Mouse (Mus musculus): ENCODE data around the gene Ust.

Gene Ust

GRCm38 (mm10) chr10:8181596-8182185 is 336.9 kb downstream of the Ust start:
- peak; percentile 30 for DNase-seq (ENCODE audit: low read depth, low spot score)

GRCm38 (mm10) chr10:8177618-8178017 is 341.0 kb downstream of the Ust start:
- DNase-seq (ENCODE audit: low read depth, low spot score): no peak

- no peak for DNase-seq (ENCODE audit: low read depth, low spot score)
These were observed 342.1 kb downstream of the Ust start for GRCm38 (mm10) chr10:8176351-8177053.

GRCm38 (mm10) chr10:8176008-8176350 is 342.6 kb downstream of the Ust start:
- no peak for DNase-seq (ENCODE audit: low read depth, low spot score)

- no peak for DNase-seq (ENCODE audit: low read depth, low spot score)
These were observed 343.9 kb downstream of the Ust start for GRCm38 (mm10) chr10:8174697-8175096.

GRCm38 (mm10) chr10:8174230-8174629 is 344.4 kb downstream of the Ust start:
- DNase-seq (ENCODE audit: low read depth, low spot score): no peak

GRCm38 (mm10) chr10:8173032-8173431 is 345.6 kb downstream of the Ust start:
- DNase-seq (ENCODE audit: low read depth, low spot score): no peak

GRCm38 (mm10) chr10:8171556-8171955 is 347.1 kb downstream of the Ust start:
- DNase-seq (ENCODE audit: low read depth, low spot score): no peak
